Mouse (Mus musculus): ENCODE measurements around the gene Itgb5. TPM values are rescaled to one million over a fixed set of nuclear protein-coding genes. Genes with fewer than 3 reads are reported as not detected.

The Itgb5 gene
- total and polyA plus RNA-seq, 3 experiments = 0.27 to 0.58 TPM; not detected in 1

GRCm38 (mm10) chr16:33922111-33923000 is 92.9 kb downstream of the Itgb5 start:
- Histone ChIP-seq H3K4me1 (ENCODE audit: control insufficient read depth in 1 of 2, insufficient read depth in 2 of 2, low read length in 2 of 2) (peaks cover 0 to 23% of the 10 kb centered on the region in 2 experiments; a peak in 3 of 4 replicates), H3K4me3 (ENCODE audit: control insufficient read depth in 1 of 2, insufficient read depth in 1 of 2, low read depth in 2 of 2, low read length in 2 of 2) (peak overlapping the region; percentile 41 to 50), H3K9me3 (replicated peaks; ENCODE audit: insufficient read depth, low read length) (no peaks in the 10 kb centered on the region), H3K27ac (ENCODE audit: control insufficient read depth, low read depth, low read length) (peak overlapping the region; percentile 88), H3K79me2 (ENCODE audit: control insufficient read depth, insufficient read depth, low read length, poor library complexity) (no peaks in the 10 kb centered on the region), H3K27me3 (ENCODE audit: control insufficient read depth in 1 of 2, insufficient read depth in 2 of 2, low read length in 2 of 2) (no peaks in the 10 kb centered on the region), H3K36me3 (ENCODE audit: control insufficient read depth in 1 of 2, insufficient read depth in 2 of 2, low read length in 2 of 2) (peaks cover 0 to 11% of the 10 kb centered on the region in 2 experiments; a peak in 2 of 4 replicates), H3K9ac (ENCODE audit: control insufficient read depth, low read depth, low read length, poor library complexity, severe bottlenecking) (peak overlapping the region; percentile 61)
- DNase-seq (ENCODE audit: low read depth, low spot score) = peak; percentile 78
- no peak for TF ChIP-seq ZMIZ1 (IDR thresholded peaks at IDR 0.05; ENCODE audit: low read depth, low read length)
- peak; percentile 61 for TF ChIP-seq ETS1 (IDR thresholded peaks at IDR 0.05; ENCODE audit: low read depth, low read length)
- peak; percentile 56; the same call in 1 of the 2 replicates for TF ChIP-seq USF1 (IDR thresholded peaks at IDR 0.05; ENCODE audit: low read depth, low read length)
- TF ChIP-seq MAFK (IDR thresholded peaks at IDR 0.05; ENCODE audit: borderline replicate concordance, low read depth, low read length) = peak; percentile 77
- peak; percentile 41 for TF ChIP-seq MXI1 (IDR thresholded peaks at IDR 0.05; ENCODE audit: low read depth, low read length)
- TF ChIP-seq GATA1 (IDR thresholded peaks at IDR 0.05; ENCODE audit: low read depth, low read length) = peak; percentile 68
- no peak for TF ChIP-seq NRF1 (IDR thresholded peaks at IDR 0.05; ENCODE audit: insufficient read depth, low read depth, low read length, poor library complexity, severe bottlenecking)
- TF ChIP-seq TCF12 (IDR thresholded peaks at IDR 0.05; ENCODE audit: low read depth, low read length) = peak; percentile 67
- TF ChIP-seq TAL1 (IDR thresholded peaks at IDR 0.05; ENCODE audit: low read length) = peak; percentile 53
- TF ChIP-seq ZKSCAN1 (IDR thresholded peaks at IDR 0.05; ENCODE audit: low read depth, low read length) = no peak
- TF ChIP-seq RCOR1 (IDR thresholded peaks at IDR 0.05; ENCODE audit: low read depth, low read length) = peak; percentile 49; the same call in 1 of the 2 replicates
- TF ChIP-seq NELFE (IDR thresholded peaks at IDR 0.05; ENCODE audit: low read depth, low read length) = no peak
- TF ChIP-seq HCFC1 (IDR thresholded peaks at IDR 0.05; ENCODE audit: low read depth, low read length) = no peak
- no peak for TF ChIP-seq ZC3H11A (IDR thresholded peaks at IDR 0.05; ENCODE audit: low read depth, low read length)
- no peak for TF ChIP-seq GABPA (IDR thresholded peaks at IDR 0.05; ENCODE audit: low read depth, low read length)
- TF ChIP-seq TBP (IDR thresholded peaks at IDR 0.05; ENCODE audit: low read depth, low read length) = no peak
- no peak for TF ChIP-seq MAZ (IDR thresholded peaks at IDR 0.05; ENCODE audit: low read depth, low read length)
- peak; percentile 65 to 70; a peak in 3 of 4 replicates for TF ChIP-seq EP300 (IDR thresholded peaks at IDR 0.05; ENCODE audit: low read depth in 1 of 2, low read length in 2 of 2)
- TF ChIP-seq USF2 (IDR thresholded peaks at IDR 0.05; ENCODE audit: borderline replicate concordance in 1 of 2, insufficient read depth in 1 of 2, low read depth in 1 of 2, low read length in 2 of 2) = no peak
- 0 out of 2 replicates have a peak, but pooled peaks have one; percentile 34 for TF ChIP-seq MYC (IDR thresholded peaks at IDR 0.05; ENCODE audit: low read depth, low read length)
